Mouse (Mus musculus): ENCODE results near the gene Cavin2. TPM values are rescaled to one million over a fixed set of nuclear protein-coding genes. Genes with fewer than 3 reads are reported as not detected.

The Cavin2 gene
- polyA plus RNA-seq (2012; rRNA removed), result 256 and 286 TPM in 2 replicates

GRCm38 (mm10) chr1:51288755-51289619 is at the start of gene Cavin2:
TSS of gene Cavin2 (plus strand) at chr1:51289126.
- WGBS, result 6% methylated on average over 17 of the region's 17 CpGs
- DNase-seq, result peak; percentile 77
- H3K4me3 ChIP-seq (replicated peaks; ENCODE audit: extremely low read depth, low read depth, low read length), result peak within 1 kb of the TSS; percentile 88
- TF ChIP-seq POLR2A (IDR thresholded peaks at IDR 0.05; ENCODE audit: borderline replicate concordance, extremely low read depth, low read depth, low read length), result peak; percentile 66; the same call in 1 of the 2 replicates
- peak; percentile 44 for TF ChIP-seq CTCF (IDR thresholded peaks at IDR 0.05; ENCODE audit: insufficient read depth, low read length)
- H3K4me1 ChIP-seq (ENCODE audit: control insufficient read depth, insufficient read depth, low read length), result peaks cover 4% of the 10 kb centered on the region; the same call in 1 of the 2 replicates

- H3K4me1 ChIP-seq (ENCODE audit: control insufficient read depth, insufficient read depth, low read length), result peaks cover 8% of the 10 kb centered on the region; the same call in 1 of the 2 replicates
- H3K4me3 ChIP-seq (replicated peaks; ENCODE audit: extremely low read depth, low read depth, low read length), result no peak overlapping the region
- TF ChIP-seq POLR2A (IDR thresholded peaks at IDR 0.05; ENCODE audit: borderline replicate concordance, extremely low read depth, low read depth, low read length) (no peak), CTCF (IDR thresholded peaks at IDR 0.05; ENCODE audit: insufficient read depth, low read length) (no peak)
- no peak for DNase-seq
- WGBS, result 85% methylated on average over 3 of the region's 3 CpGs
These were observed 47.5 kb upstream of the Cavin2 start for GRCm38 (mm10) chr1:51241311-51241986.

GRCm38 (mm10) chr1:51243294-51243693 is 45.6 kb upstream of the Cavin2 start:
- 82% methylated on average over 3 of the region's 3 CpGs for WGBS
- TF ChIP-seq POLR2A (IDR thresholded peaks at IDR 0.05; ENCODE audit: borderline replicate concordance, extremely low read depth, low read depth, low read length) (no peak), CTCF (IDR thresholded peaks at IDR 0.05; ENCODE audit: insufficient read depth, low read length) (no peak)
- Histone ChIP-seq H3K4me1 (ENCODE audit: control insufficient read depth, insufficient read depth, low read length) (peaks cover 8% of the 10 kb centered on the region; the same call in 1 of the 2 replicates), H3K4me3 (replicated peaks; ENCODE audit: extremely low read depth, low read depth, low read length) (no peak overlapping the region)
- no peak for DNase-seq

- peaks cover 8% of the 10 kb centered on the region; the same call in 1 of the 2 replicates for H3K4me1 ChIP-seq (ENCODE audit: control insufficient read depth, insufficient read depth, low read length)
- no peak overlapping the region for H3K4me3 ChIP-seq (replicated peaks; ENCODE audit: extremely low read depth, low read depth, low read length)
- DNase-seq, result no peak
- WGBS, result 85% methylated on average over 3 of the region's 3 CpGs
- TF ChIP-seq CTCF (IDR thresholded peaks at IDR 0.05; ENCODE audit: insufficient read depth, low read length) (no peak), POLR2A (IDR thresholded peaks at IDR 0.05; ENCODE audit: borderline replicate concordance, extremely low read depth, low read depth, low read length) (no peak)
These were observed 45.1 kb upstream of the Cavin2 start for GRCm38 (mm10) chr1:51243869-51244268.

GRCm38 (mm10) chr1:51245381-51245780 is 43.5 kb upstream of the Cavin2 start:
- no peak for DNase-seq
- no peak for TF ChIP-seq POLR2A (IDR thresholded peaks at IDR 0.05; ENCODE audit: borderline replicate concordance, extremely low read depth, low read depth, low read length)
- TF ChIP-seq CTCF (IDR thresholded peaks at IDR 0.05; ENCODE audit: insufficient read depth, low read length), result no peak
- peaks cover 8% of the 10 kb centered on the region; the same call in 1 of the 2 replicates for H3K4me1 ChIP-seq (ENCODE audit: control insufficient read depth, insufficient read depth, low read length)
- 12% methylated on average over 3 of the region's 3 CpGs for WGBS
- no peak overlapping the region for H3K4me3 ChIP-seq (replicated peaks; ENCODE audit: extremely low read depth, low read depth, low read length)

- 74% methylated on average over 5 of the region's 5 CpGs for WGBS
These were observed 38.6 kb upstream of the Cavin2 start for GRCm38 (mm10) chr1:51250302-51250701.

GRCm38 (mm10) chr1:51265118-51265800 is 23.7 kb upstream of the Cavin2 start:
- Histone ChIP-seq H3K4me1 (ENCODE audit: control insufficient read depth, insufficient read depth, low read length) (peaks cover 32% of the 10 kb centered on the region), H3K4me3 (replicated peaks; ENCODE audit: extremely low read depth, low read depth, low read length) (no peak overlapping the region)
- WGBS, result 14% methylated on average over 5 of the region's 5 CpGs
- DNase-seq, result peak; percentile 45
- TF ChIP-seq POLR2A (IDR thresholded peaks at IDR 0.05; ENCODE audit: borderline replicate concordance, extremely low read depth, low read depth, low read length), result no peak
- no peak for TF ChIP-seq CTCF (IDR thresholded peaks at IDR 0.05; ENCODE audit: insufficient read depth, low read length)

More at GRCm38 (mm10) chr1:51250302-51250701, 38.6 kb upstream of the Cavin2 start:
- TF ChIP-seq CTCF (IDR thresholded peaks at IDR 0.05; ENCODE audit: insufficient read depth, low read length) (no peak), POLR2A (IDR thresholded peaks at IDR 0.05; ENCODE audit: borderline replicate concordance, extremely low read depth, low read depth, low read length) (no peak)
- H3K4me3 ChIP-seq (replicated peaks; ENCODE audit: extremely low read depth, low read depth, low read length), result no peak overlapping the region
- H3K4me1 ChIP-seq (ENCODE audit: control insufficient read depth, insufficient read depth, low read length), result peaks cover 3% of the 10 kb centered on the region; the same call in 1 of the 2 replicates
- DNase-seq, result no peak

GRCm38 (mm10) chr1:51265926-51266325 is 23.0 kb upstream of the Cavin2 start:
- DNase-seq, result peak; percentile 58
- peaks cover 35% of the 10 kb centered on the region for H3K4me1 ChIP-seq (ENCODE audit: control insufficient read depth, insufficient read depth, low read length)
- WGBS, result 21% methylated on average over 2 of the region's 2 CpGs

GRCm38 (mm10) chr1:51267125-51267524 is 21.8 kb upstream of the Cavin2 start:
- Histone ChIP-seq H3K4me3 (replicated peaks; ENCODE audit: extremely low read depth, low read depth, low read length) (no peak overlapping the region), H3K4me1 (ENCODE audit: control insufficient read depth, insufficient read depth, low read length) (peaks cover 41% of the 10 kb centered on the region)
- TF ChIP-seq CTCF (IDR thresholded peaks at IDR 0.05; ENCODE audit: insufficient read depth, low read length) (no peak), POLR2A (IDR thresholded peaks at IDR 0.05; ENCODE audit: borderline replicate concordance, extremely low read depth, low read depth, low read length) (no peak)
- 43% methylated on average over 5 of the region's 5 CpGs for WGBS
- no peak for DNase-seq

More at GRCm38 (mm10) chr1:51265926-51266325, 23.0 kb upstream of the Cavin2 start:
- TF ChIP-seq CTCF (IDR thresholded peaks at IDR 0.05; ENCODE audit: insufficient read depth, low read length) (no peak), POLR2A (IDR thresholded peaks at IDR 0.05; ENCODE audit: borderline replicate concordance, extremely low read depth, low read depth, low read length) (peak; percentile 29; the same call in 1 of the 2 replicates)
- H3K4me3 ChIP-seq (replicated peaks; ENCODE audit: extremely low read depth, low read depth, low read length), result no peak overlapping the region

Measured in lung, adult 2 months (tissue).